Mouse (Mus musculus) induced T-regulatory cell, adult 2 months (primary cell): ENCODE data around the gene Sh2b3.
"Not testable (repeated sequence)": the region's sequence is repeated elsewhere in the genome, so short reads cannot be mapped to it uniquely, and the experiment has no call there.

ENCODE experiments used
- DNase-seq: peaks from one replicate; pipeline ENCODE4 v3.0.0-alpha.2; 2012; ENCODE audit warnings: low read depth

The Sh2b3 gene

GRCm38 (mm10) chr5:121837441-121838340 lies at the start of gene Sh2b3:
Gene Sh2b3 (minus strand): TSS chr5:121837646.
- peak; percentile 82 for DNase-seq

DNA sequence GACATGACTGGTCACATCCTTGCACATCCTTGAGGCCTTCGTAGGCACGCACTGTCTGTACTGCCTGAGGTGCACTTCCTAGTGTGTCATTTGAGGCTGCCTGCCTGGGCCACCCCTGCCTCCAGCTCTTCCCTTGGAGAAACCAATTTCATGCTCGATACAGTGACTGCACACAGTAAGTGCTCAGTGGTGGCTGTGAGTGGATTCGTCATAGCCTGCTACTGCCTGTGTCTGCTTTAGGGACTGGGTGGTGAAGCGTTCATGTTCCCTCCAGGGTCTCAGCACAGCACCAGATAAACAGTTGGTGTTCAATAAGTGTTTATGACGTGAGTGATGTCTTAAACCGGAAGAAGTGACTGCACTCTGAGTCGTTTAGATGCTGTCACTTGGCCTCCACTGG lies 45.9 kb upstream of the Sh2b3 start:
- no peak for DNase-seq

GRCm38 (mm10) chr5:121879211-121879610 lies 41.8 kb upstream of the Sh2b3 start:
- DNase-seq = peak; percentile 58

GRCm38 (mm10) chr5:121878703-121879102 lies 41.3 kb upstream of the Sh2b3 start:
- no peak for DNase-seq

GRCm38 (mm10) chr5:121876901-121877300 lies 39.5 kb upstream of the Sh2b3 start:
- DNase-seq = no peak

- DNase-seq = no peak
Measured at GRCm38 (mm10) chr5:121875041-121875440, 37.6 kb upstream of the Sh2b3 start.

DNA sequence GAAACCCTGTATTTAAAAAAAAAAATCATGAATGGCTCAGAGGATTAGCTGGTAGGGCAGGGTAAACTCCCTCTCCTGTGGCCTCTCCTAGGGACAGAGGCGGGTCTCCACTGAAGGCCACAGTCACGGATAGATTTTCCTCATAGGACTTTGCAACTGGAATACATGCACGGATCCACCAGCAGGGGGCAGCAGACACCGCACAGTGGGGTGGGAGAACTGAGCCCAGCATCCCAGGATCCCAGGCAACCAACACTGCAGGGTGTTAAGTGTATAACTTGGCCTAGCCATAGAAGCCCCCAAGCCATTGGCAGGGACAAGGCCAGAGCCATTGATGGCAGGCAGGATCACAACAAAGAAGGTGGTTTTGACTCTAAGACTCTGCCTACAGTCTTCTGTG lies 34.7 kb upstream of the Sh2b3 start:
- DNase-seq = peak; percentile 62

- no peak for DNase-seq
Measured at GRCm38 (mm10) chr5:121871515-121872030, 34.1 kb upstream of the Sh2b3 start.

DNA sequence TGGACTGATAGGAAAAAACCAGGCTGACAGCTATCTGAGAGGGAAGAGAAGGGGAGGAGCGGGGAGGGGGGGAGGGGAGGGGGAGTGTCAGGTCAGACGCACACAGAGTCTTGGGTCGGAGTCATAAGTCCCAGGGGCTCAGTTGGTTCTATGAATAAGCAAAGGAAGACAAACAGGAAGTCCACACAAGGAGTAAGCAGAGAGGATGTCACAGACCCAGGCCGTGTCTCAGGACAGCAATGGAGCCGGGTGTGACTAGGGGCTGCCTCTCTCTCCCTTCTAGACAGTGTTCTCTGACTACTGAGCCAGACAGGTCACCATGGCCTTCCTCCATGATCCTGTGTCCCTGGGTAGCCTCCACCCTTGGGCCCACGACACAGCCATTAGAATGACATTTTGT lies 33.4 kb upstream of the Sh2b3 start:
- DNase-seq = no peak

GRCm38 (mm10) chr5:121867963-121868362 lies 30.5 kb upstream of the Sh2b3 start:
- no peak for DNase-seq

GRCm38 (mm10) chr5:121864330-121864729 lies 26.9 kb upstream of the Sh2b3 start:
- DNase-seq = no peak

GRCm38 (mm10) chr5:121861964-121862363 lies 24.5 kb upstream of the Sh2b3 start:
- no peak for DNase-seq

DNA sequence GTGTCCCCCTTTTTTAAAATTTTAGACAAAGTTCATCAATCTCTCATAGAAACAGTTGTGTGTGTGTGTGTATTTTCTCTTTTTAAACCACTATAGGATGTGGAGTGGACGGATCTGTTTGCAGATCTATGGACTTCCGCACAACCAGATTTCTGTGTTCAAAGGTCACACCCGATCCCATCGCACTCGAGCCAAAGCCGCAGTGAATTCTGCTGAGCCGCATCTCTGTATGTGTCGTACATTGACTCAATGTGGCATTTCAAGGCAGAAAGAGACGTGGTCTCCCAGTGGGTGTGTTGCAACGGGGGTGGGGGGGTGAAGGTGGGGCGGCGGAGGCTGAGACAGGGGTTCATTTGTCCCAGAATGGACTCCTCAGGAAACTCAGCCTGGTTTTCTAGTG lies 21.0 kb upstream of the Sh2b3 start:
- DNase-seq = no peak

DNA sequence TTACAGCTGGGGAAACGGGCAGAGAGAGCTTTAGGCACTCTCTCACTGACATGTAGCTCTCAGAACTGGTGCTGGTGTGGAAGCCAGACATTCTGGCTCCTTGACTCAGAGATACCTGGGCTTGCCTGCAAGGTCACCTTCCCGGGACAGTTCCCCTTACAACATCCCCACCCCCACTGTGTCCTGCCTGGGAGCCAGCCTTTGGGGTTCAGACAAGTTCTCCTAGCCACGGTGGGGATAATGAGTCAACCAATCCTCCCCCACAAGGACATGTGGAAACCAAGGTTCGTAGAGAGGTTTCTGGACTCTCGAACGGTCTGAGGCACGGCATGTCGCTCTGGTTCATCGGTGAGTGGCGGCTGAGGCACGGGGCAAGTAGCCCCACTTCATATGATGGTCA lies 19.3 kb upstream of the Sh2b3 start:
- DNase-seq = no peak

- no peak for DNase-seq
Measured at GRCm38 (mm10) chr5:121854768-121855167, 17.3 kb upstream of the Sh2b3 start.

DNA sequence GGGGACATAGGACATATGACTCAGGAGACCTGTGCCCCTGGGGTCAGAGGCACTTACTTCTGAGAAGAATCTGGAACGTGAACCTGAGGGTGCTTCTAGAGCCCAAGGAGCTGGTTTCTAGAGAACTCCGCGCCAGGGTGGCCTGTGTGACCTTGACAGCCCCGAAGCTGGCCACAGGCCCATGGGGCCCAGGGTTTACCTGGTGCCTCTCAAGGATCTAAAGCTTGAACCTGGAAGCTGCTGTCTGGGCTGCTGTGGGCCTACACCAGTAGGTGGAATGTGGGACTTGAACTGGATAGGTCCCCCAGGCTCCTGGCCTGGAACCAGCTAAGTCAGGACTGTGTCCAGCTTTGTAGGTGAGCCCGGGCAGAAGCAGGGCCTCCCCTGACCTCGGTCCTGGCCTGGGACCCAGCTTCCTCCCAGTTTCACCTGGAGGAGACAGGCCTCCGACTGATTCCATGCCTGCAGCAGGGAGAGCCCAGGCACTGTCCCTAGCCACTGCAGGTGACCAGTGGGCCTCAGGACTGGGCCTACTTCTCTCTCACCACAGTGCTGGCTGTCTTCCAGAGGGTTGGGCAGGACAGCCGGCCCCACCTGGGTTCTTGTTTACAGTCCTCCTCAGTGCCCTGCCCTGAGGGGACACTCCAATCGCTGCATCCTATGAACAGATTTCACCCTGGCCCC lies 16.1 kb upstream of the Sh2b3 start:
- DNase-seq = no peak

GRCm38 (mm10) chr5:121849478-121850349 lies 12.3 kb upstream of the Sh2b3 start:
- no peak for DNase-seq

GRCm38 (mm10) chr5:121848743-121849142 lies 11.3 kb upstream of the Sh2b3 start, which contains the start of gene Pheta1:
Gene Pheta1 (plus strand): TSS chr5:121848984.
- peak; percentile 93 for DNase-seq

GRCm38 (mm10) chr5:121848035-121848519 lies 10.6 kb upstream of the Sh2b3 start:
- DNase-seq = peak; percentile 74

DNA sequence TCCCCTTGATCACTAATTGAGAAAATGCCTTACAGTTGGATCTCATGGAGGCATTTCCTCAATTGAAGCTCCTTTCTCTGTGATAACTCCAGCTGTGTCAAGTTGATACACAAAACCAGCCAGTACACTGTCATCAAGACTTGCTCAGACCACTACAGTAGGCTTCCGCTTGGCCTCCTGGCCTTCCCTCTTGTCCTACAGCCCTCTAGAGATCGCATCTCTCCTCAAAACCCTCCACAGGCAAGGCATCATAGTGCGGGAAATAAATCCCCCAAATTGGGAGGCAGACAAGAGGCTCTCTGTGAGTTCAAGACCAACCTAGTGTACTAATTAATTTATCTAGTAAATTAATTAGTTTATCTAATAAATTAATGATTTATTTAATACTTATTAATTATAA lies 9.8 kb upstream of the Sh2b3 start:
- DNase-seq = not testable (repeated sequence)

DNA sequence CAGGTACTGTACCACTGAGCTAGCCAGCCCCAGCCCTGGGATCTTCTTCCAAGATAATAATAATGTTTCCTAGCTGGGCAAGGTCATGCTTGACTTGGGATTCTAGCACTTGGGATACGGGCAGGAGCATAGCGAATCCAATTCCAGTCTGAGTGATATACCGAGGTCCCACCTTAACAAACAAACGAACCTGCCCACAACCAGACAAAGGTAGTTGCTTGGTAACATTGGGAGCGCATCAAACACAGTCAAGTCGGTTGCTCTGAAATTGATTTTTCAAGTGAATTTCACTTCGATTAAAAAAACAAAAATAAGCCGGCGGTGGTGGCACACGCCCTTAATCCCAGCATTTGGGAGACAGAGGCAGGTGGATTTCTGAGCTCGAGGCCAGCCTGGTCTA lies 8.9 kb upstream of the Sh2b3 start:
- no peak for DNase-seq

GRCm38 (mm10) chr5:121845361-121845760 lies 7.9 kb upstream of the Sh2b3 start:
- no peak for DNase-seq
